Mouse (Mus musculus): ENCODE measurements around the gene Serinc2.

The Serinc2 gene

DNA sequence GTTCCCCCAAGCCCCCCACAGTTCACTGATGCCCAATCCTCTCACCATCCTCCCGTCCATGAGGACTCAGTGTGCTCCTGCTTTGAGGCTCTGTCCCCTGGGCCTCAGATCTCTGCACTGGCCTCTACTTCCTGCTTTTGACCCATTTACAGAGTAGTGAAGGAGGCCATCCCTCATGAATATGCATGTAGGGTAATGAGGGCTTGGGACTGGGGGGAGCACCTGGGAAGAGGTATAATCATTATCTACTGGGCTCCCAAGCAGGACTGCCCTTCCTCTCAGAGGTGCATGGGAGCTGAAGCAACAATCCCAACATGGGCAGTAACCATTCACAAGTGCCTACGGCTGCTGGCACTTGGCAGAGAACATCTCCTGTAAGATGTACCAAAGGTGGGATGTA is at the start of gene Serinc2:
TSS of gene Serinc2 (minus strand) at position 101 of the 400 bp plus-strand sequence.
- DNase-seq = no peak

- peak; percentile 81 to 86 for DNase-seq
Observed at GRCm38 (mm10) chr4:130327366-130327765, 48.4 kb upstream of the Serinc2 start.

DNA sequence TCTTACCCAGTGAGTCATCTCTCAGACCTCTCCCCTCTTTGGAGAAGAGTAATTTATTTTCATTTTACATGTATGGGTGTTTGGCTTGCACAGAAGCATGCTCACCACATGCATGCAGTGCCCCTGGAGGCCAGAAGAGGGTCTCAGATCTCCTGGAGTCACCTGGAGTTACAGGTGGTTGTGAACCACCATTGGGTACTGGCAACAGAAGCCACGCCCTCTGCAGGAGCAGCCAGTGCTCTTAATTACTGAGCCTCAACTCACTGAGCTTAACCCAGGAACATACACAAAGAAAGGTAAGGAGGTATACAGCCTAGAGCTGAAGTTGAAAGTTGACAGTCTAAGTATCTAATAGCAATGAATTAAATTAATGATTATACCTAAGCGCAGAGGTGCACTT is 46.4 kb upstream of the Serinc2 start:
- DNase-seq = no peak

- DNase-seq = no peak
Observed at GRCm38 (mm10) chr4:130323607-130324006, 44.6 kb upstream of the Serinc2 start.

DNA sequence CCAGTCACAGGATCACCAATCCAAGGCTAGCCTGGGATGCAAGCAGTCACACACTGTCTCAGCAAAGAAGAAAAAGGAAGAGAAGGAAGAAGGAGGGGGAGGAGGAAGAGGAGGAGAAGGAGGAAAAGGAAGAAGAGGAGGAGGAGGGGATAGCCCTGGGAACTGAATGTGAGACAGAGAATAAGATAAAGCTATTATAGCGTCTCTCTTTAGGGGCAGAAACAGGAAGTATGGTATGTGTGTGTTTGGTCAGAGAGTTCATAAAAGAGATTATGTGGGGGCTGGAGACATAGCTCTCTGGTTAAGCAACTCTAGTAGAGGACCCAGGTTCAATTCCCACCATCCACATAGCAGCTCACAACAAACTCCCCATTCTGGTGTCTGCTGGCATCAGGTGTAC is 44.2 kb upstream of the Serinc2 start:
- no peak for DNase-seq

GRCm38 (mm10) chr4:130322567-130322966 is 43.6 kb upstream of the Serinc2 start:
- DNase-seq = no peak

- no peak for DNase-seq
Observed at GRCm38 (mm10) chr4:130321640-130322039, 42.6 kb upstream of the Serinc2 start.

GRCm38 (mm10) chr4:130319564-130319963 is 40.6 kb upstream of the Serinc2 start:
- no peak for DNase-seq

- DNase-seq = no peak
Observed at GRCm38 (mm10) chr4:130318122-130318521, 39.1 kb upstream of the Serinc2 start.

GRCm38 (mm10) chr4:130316691-130317090 is 37.7 kb upstream of the Serinc2 start:
- DNase-seq = no peak

GRCm38 (mm10) chr4:130315771-130316527 is 36.9 kb upstream of the Serinc2 start:
- peak; percentile 72 for DNase-seq

DNA sequence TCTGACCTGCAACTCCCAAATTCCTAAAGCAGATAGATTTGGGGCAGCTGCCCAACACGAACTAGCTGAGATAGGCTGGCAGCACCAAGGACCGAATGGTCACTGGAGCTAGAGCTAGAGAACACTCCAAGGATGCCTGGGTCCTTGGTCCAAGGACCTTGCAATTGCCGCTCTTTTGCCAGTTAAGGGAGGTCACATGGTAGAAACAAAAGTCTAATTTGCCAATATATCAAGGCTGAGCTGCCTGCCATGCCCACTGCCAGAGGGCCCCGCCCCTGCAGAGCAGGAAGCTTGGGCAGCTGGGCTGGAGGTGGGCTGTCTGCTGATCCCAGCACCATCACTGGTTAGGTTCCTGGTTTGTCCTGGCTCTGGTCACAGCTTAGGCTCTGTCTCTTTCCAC is 34.5 kb upstream of the Serinc2 start:
- no peak for DNase-seq

GRCm38 (mm10) chr4:130312526-130312925 is 33.5 kb upstream of the Serinc2 start:
- DNase-seq = no peak

DNA sequence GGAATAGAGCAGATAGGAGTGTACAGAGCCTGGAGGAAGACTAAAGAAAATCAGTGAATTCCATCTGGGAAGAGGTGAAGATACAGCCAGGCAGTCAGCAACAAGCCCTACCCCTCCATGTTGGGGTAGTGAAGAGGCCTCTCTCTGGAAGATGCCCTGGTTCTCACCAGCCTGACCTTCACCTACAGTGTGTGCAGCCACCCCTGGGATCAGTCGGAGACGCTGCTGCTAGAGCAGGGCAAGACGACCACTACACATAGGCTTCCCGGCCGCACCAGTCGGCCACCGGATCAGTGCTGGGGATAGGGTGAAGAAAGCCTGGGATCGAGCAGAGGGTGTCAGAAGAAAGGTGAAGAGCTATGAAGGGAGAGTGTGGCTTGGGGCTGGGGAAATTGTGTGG is 30.2 kb upstream of the Serinc2 start:
- peak in 1 of 2 experiments; percentile 45 for DNase-seq

DNA sequence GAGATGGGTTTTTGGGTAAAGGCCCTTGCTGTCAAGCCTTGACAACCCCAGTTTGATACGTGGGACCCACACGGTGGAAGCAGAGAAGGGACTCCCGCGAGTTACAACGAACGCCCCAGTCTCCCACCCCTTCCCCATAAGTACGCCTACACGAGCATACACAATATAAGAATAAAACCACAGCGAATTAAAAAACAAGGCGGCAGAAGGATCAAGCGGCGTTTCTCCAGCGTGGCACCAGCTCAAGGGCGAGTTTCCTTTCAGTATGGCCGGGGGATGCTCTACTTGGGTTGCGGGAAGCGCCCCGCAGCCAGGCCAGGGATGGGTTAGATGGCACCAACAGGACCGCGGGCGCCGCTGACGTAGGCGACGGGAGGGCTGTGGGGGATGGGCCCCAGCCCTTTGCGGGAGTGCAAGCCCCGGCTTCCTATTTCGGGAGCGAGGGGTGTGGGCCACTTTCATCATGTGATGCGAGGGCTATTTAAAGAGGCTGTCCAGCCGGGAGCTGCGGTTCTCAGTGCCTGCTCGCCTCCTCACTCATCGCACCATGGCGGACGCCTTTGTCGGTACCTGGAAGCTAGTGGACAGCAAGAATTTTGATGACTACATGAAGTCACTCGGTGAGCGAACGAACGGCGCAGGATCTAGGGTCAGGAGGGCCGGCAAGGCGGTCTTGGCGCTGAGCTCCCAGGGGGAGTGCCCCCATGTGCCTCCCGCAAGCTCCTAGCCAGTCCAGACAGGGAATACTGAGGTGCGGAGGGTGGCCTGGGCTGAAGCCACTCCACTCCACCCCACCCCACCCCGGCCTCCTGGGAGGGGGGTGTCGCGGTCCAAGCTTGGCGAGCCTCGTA is 29.5 kb upstream of the Serinc2 start, which contains the start of the genes Fabp3 and Gm10570:
TSS of gene Fabp3 (plus strand) at position 365 of the 851 bp plus-strand sequence.
TSS of gene Gm10570 (minus strand) at position 444 of the 851 bp plus-strand sequence.
- DNase-seq = peak; percentile 82 to 85

- peak; percentile 76 to 77 for DNase-seq
Observed at GRCm38 (mm10) chr4:130307851-130308230, 28.8 kb upstream of the Serinc2 start.

DNA sequence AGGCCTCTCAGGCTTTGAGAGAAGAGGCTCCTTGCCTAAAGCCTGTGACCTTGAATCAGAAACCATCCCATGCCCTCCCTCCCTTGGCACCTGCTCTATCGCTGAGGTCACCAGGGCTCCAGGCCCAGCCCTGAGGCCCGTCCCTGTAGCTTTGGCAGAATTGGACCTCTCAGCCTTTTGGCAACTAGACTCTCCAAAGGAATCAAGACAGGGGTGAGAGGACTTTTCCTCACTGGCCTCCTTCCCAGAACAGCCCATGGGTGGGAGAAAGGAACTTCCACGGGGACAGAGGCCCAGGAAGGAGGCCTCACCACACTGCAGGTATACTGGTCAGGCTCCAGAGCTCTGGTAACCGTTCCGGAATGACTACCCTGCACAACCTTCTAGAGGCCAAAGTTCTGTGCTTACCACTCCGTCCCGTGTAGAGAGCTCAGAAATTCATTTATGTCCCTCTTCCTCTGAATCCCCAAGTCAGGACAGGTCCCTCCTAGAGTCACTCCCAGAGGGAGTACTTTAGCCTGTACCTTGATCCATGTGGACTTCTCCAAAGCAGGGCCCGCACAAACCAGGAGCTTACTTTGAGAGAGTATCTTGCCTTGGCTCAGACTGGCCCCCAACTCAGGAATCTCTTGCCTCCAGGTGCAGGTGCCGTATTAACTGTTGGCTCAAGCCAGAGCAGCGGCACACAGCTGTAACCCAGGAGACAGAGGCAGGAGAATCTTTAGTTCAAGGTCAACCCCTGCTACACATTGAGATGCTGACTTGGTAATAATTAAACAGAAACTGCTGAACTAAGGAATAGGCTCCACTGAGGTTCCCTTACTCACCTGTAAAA is 28.0 kb upstream of the Serinc2 start:
- peak; percentile 50 to 53 for DNase-seq

- no peak for DNase-seq
Observed at GRCm38 (mm10) chr4:130304746-130305145, 25.7 kb upstream of the Serinc2 start.

GRCm38 (mm10) chr4:130302285-130302870 is 23.4 kb upstream of the Serinc2 start:
- no peak for DNase-seq

DNA sequence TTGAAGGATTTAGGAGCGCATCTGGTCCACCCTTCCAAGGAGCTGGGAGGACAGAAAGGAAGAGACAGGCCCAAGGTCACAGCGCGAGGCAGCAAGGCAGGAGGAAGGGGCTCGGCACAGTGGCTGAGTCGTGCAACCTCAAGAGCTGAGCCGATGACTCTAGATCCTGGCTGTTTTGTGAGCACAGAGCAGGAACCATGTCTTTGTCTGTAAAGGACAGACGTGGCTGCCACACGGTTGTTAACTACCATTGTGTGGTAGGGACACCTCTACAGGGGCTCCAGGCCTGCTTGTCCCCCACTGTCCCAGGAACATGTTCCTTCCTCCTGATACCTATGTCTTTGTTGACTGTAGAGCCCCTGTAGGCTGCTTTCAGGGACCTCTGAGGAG is 20.6 kb upstream of the Serinc2 start:
- no peak for DNase-seq

DNA sequence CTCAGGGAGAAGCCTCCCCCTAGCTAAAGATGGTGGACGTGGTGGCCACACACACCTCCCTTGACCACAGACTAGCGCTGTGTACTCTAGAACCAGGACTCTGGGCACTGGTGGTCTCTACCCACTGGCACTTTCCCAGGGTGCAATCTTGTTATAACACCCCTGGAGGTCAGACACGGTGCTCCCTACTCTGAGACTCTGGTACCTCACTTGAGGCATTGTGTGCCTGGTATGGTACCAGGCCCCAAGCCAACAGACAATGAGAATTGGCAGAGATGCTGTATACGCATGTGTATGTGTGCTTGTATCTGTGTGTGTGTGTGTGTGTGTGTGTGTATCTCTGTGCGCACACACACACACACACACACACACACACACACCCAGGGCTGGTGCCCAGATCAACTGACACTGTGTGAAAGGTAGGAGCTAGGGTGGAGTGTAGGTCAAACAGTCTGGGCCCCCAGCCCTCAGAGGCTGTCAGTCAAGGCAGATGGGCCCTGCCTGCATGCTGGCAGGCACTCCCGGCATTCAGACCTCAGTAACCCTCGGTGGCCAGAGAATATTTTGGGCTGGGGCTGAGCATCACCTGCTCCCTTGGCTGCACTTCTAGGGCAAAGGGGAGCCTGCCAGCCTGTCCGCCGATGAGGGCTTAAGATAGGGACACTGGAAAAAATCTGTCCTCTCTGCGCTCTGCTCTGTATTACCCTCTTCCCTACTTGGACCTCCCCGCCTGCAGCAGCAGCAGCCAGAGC is 20.0 kb upstream of the Serinc2 start:
- DNase-seq = peak; percentile 88 to 93

DNA sequence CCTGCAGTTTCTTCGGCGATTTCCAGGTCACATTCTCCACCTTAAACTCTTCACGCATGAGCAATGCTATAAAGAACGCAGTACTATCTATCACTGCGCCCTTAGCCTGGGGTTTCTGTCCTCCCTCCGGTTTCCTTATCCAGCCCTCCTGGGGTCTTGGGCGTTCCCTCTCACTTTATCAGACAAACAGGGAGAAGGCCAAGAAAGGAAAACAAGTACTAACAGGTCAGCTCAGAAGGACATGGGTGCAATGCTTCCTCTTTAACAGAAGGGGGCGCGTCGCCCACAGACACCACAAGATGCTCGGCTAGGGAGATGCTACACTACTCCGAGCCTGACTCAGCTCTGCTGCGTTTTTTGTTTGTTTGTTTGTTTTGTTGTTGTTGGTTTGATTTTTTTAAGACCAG is 18.1 kb upstream of the Serinc2 start:
- peak; percentile 39 to 54 for DNase-seq
